Mouse (Mus musculus): ENCODE measurements at regions not wholly inside any gene's neighbourhood (a gene's known extent, or its start where the extent isn't known, plus 50 kb on each side); places are given as distances from the start of the nearest gene placed in this dataset.

- DNase-seq (ENCODE audit: low read depth in 3 of 3, low spot score in 3 of 3) (no peak), ATAC-seq (ENCODE audit: insufficient read depth) (peak; percentile 33; the same call in 1 of the 2 replicates)
- H3K4me1 ChIP-seq (replicated peaks; ENCODE audit: control insufficient read depth in 2 of 2, insufficient read depth in 2 of 2, low read length in 1 of 2) = peaks cover 3 to 4% of the 10 kb centered on the region in 2 experiments
- H3K9ac ChIP-seq (replicated peaks) = no peak overlapping the region
- H3K36me3 ChIP-seq (replicated peaks; ENCODE audit: control insufficient read depth, insufficient read depth, low read depth) = no peaks in the 10 kb centered on the region
- no peak overlapping the region for H3K27ac ChIP-seq
- H3K9me3 ChIP-seq (ENCODE audit: control insufficient read depth, low read length) = no peaks in the 10 kb centered on the region
- no peak for TF ChIP-seq CTCF (IDR thresholded peaks at IDR 0.05; ENCODE audit: low read depth)
- peak; percentile 45 for TF ChIP-seq EP300 (IDR thresholded peaks at IDR 0.05; ENCODE audit: low read depth)
- WGBS (ENCODE audit: insufficient replicate concordance) = 28% methylated on average over 1 of the region's 1 CpGs
- H3K4me3 ChIP-seq (ENCODE audit: insufficient read depth in 1 of 2, low read depth in 2 of 2, low read length in 2 of 2) = no peak overlapping the region
- H3K4me2 ChIP-seq (ENCODE audit: low read depth) = no peak overlapping the region
- H3K27me3 ChIP-seq (ENCODE audit: control insufficient read depth, insufficient read depth, low read length) = no peaks in the 10 kb centered on the region
Observed at GRCm38 (mm10) chr13:91301849-91302248, 78.1 kb upstream of the Atg10 start.

- TF ChIP-seq EP300 (IDR thresholded peaks at IDR 0.05; ENCODE audit: low read depth) (no peak), CTCF (IDR thresholded peaks at IDR 0.05; ENCODE audit: low read depth) (no peak)
- ATAC-seq (ENCODE audit: insufficient read depth) = no peak
- H3K27me3 ChIP-seq (ENCODE audit: control insufficient read depth, insufficient read depth, low read length) = no peaks in the 10 kb centered on the region
- no peak for DNase-seq (ENCODE audit: low read depth in 3 of 3, low spot score in 3 of 3)
- H3K9me3 ChIP-seq (ENCODE audit: control insufficient read depth, low read length) = no peaks in the 10 kb centered on the region
- H3K4me3 ChIP-seq (ENCODE audit: insufficient read depth in 1 of 2, low read depth in 2 of 2, low read length in 2 of 2) = no peak overlapping the region
- WGBS (ENCODE audit: insufficient replicate concordance) = 54% methylated on average over 6 of the region's 6 CpGs
- no peaks in the 10 kb centered on the region for H3K36me3 ChIP-seq (replicated peaks; ENCODE audit: control insufficient read depth, insufficient read depth, low read depth)
- H3K9ac ChIP-seq (replicated peaks) = no peak overlapping the region
- H3K4me1 ChIP-seq (replicated peaks; ENCODE audit: control insufficient read depth in 2 of 2, insufficient read depth in 2 of 2, low read length in 1 of 2) = peaks cover 0 to 2% of the 10 kb centered on the region in 2 experiments; a peak in 2 of 4 replicates
- H3K27ac ChIP-seq = no peak overlapping the region
- no peak overlapping the region for H3K4me2 ChIP-seq (ENCODE audit: low read depth)
Observed at GRCm38 (mm10) chr13:91305697-91306405, 82.1 kb upstream of the Atg10 start.

GRCm38 (mm10) chr13:91306545-91306944 is 82.8 kb upstream of the Atg10 start:
- no peak overlapping the region for H3K9ac ChIP-seq (replicated peaks)
- WGBS (ENCODE audit: insufficient replicate concordance) = 72% methylated on average over 4 of the region's 4 CpGs
- ATAC-seq (ENCODE audit: insufficient read depth) = no peak

GRCm38 (mm10) chr13:91312905-91313571 is 89.3 kb upstream of the Atg10 start:
- TF ChIP-seq EP300 (IDR thresholded peaks at IDR 0.05; ENCODE audit: low read depth) (no peak), CTCF (IDR thresholded peaks at IDR 0.05; ENCODE audit: low read depth) (no peak)
- Histone ChIP-seq H3K27me3 (ENCODE audit: control insufficient read depth, insufficient read depth, low read length) (no peaks in the 10 kb centered on the region), H3K4me2 (ENCODE audit: low read depth) (no peak overlapping the region), H3K36me3 (replicated peaks; ENCODE audit: control insufficient read depth, insufficient read depth, low read depth) (no peaks in the 10 kb centered on the region), H3K4me1 (replicated peaks; ENCODE audit: control insufficient read depth in 2 of 2, insufficient read depth in 2 of 2, low read length in 1 of 2) (no peaks in the 10 kb centered on the region), H3K4me3 (ENCODE audit: insufficient read depth in 1 of 2, low read depth in 2 of 2, low read length in 2 of 2) (no peak overlapping the region), H3K9me3 (ENCODE audit: control insufficient read depth, low read length) (no peaks in the 10 kb centered on the region), H3K9ac (replicated peaks) (no peak overlapping the region), H3K27ac (no peak overlapping the region)
- no peak for ATAC-seq (ENCODE audit: insufficient read depth)
- DNase-seq (ENCODE audit: low read depth in 3 of 3, low spot score in 3 of 3) = no peak
- WGBS (ENCODE audit: insufficient replicate concordance) = 62% methylated on average over 5 of the region's 5 CpGs

More at GRCm38 (mm10) chr13:91306545-91306944, 82.8 kb upstream of the Atg10 start:
- no peak overlapping the region for H3K27ac ChIP-seq
- no peaks in the 10 kb centered on the region for H3K36me3 ChIP-seq (replicated peaks; ENCODE audit: control insufficient read depth, insufficient read depth, low read depth)
- H3K9me3 ChIP-seq (ENCODE audit: control insufficient read depth, low read length) = no peaks in the 10 kb centered on the region
- H3K4me1 ChIP-seq (replicated peaks; ENCODE audit: control insufficient read depth in 2 of 2, insufficient read depth in 2 of 2, low read length in 1 of 2) = no peaks in the 10 kb centered on the region; a peak in 2 of 4 replicates
- TF ChIP-seq CTCF (IDR thresholded peaks at IDR 0.05; ENCODE audit: low read depth) = no peak
- TF ChIP-seq EP300 (IDR thresholded peaks at IDR 0.05; ENCODE audit: low read depth) = no peak
- DNase-seq (ENCODE audit: low read depth in 3 of 3, low spot score in 3 of 3) = no peak
- H3K27me3 ChIP-seq (ENCODE audit: control insufficient read depth, insufficient read depth, low read length) = no peaks in the 10 kb centered on the region
- H3K4me2 ChIP-seq (ENCODE audit: low read depth) = no peak overlapping the region
- H3K4me3 ChIP-seq (ENCODE audit: insufficient read depth in 1 of 2, low read depth in 2 of 2, low read length in 2 of 2) = no peak overlapping the region

- H3K4me3 ChIP-seq (ENCODE audit: insufficient read depth in 1 of 2, low read depth in 2 of 2, low read length in 2 of 2) = no peak overlapping the region
- no peak for ATAC-seq (ENCODE audit: insufficient read depth)
- 83% methylated on average over 6 of the region's 6 CpGs for WGBS (ENCODE audit: insufficient replicate concordance)
- no peak for DNase-seq (ENCODE audit: low read depth in 3 of 3, low spot score in 3 of 3)
- TF ChIP-seq CTCF (IDR thresholded peaks at IDR 0.05; ENCODE audit: low read depth) (no peak), EP300 (IDR thresholded peaks at IDR 0.05; ENCODE audit: low read depth) (no peak)
- H3K4me1 ChIP-seq (replicated peaks; ENCODE audit: control insufficient read depth in 2 of 2, insufficient read depth in 2 of 2, low read length in 1 of 2) = no peaks in the 10 kb centered on the region
- no peak overlapping the region for H3K27ac ChIP-seq
- H3K9ac ChIP-seq (replicated peaks) = no peak overlapping the region
- no peaks in the 10 kb centered on the region for H3K36me3 ChIP-seq (replicated peaks; ENCODE audit: control insufficient read depth, insufficient read depth, low read depth)
- no peak overlapping the region for H3K4me2 ChIP-seq (ENCODE audit: low read depth)
- no peaks in the 10 kb centered on the region for H3K9me3 ChIP-seq (ENCODE audit: control insufficient read depth, low read length)
- H3K27me3 ChIP-seq (ENCODE audit: control insufficient read depth, insufficient read depth, low read length) = no peaks in the 10 kb centered on the region
Observed at GRCm38 (mm10) chr13:91322331-91322730, 98.6 kb upstream of the Atg10 start.

Data from liver, embryonic 14.5 days (tissue).